Mouse (Mus musculus) lung, adult 2 months (tissue): ENCODE measurements around the gene Polr3h. TPM values are rescaled to one million over a fixed set of nuclear protein-coding genes. Genes with fewer than 3 reads are reported as not detected.

Experiments
- DNase-seq: peaks from one replicate; pipeline ENCODE4 v3.0.0; 2022
- H3K4me1 ChIP-seq: fragments of 200-500 bp; 2 replicates; pipeline ENCODE4 v1.6.1; 2011; ENCODE audit warnings: low read length; ENCODE audit not compliant: control insufficient read depth, insufficient read depth
- H3K4me3 ChIP-seq: fragments of 200-500 bp; replicated peaks from 2 replicates; pipeline ENCODE3; 2011; ENCODE audit warnings: low read depth, mild to moderate bottlenecking, control low read depth, low read length; ENCODE audit errors: extremely low read depth
- CTCF ChIP-seq: fragments of 200-500 bp; IDR thresholded peaks from 2 replicates; pipeline ENCODE4 v1.5.1; 2011; ENCODE audit warnings: mild to moderate bottlenecking, low read length, control low read depth; ENCODE audit not compliant: insufficient read depth
- POLR2A ChIP-seq: fragments of 200-500 bp; IDR thresholded peaks from 2 replicates; pipeline ENCODE4 v1.6.1; 2011; ENCODE audit warnings: low read depth, mild to moderate bottlenecking, control low read depth, low read length, borderline replicate concordance; ENCODE audit errors: extremely low read depth
- WGBS: fragments of 180-500 bp; shearing (Covaris S2); methylation state at CpG from one replicate; pipeline ENCODE4 v1.1.7; 2018; 5-methylcytosine and 5-hydroxymethylcytosine counted together
- polyA plus RNA-seq: library from polyadenylated mRNA; depleted of rRNA; stranded (reverse); fragments of >200 nt; gene quantifications from 2 replicates; pipeline ENCODE4 v1.2.3, GENCODE M21; 2012; rRNA removed

Polr3h gene
- polyA plus RNA-seq, 1 experiment, result 11.8 TPM

DNA sequence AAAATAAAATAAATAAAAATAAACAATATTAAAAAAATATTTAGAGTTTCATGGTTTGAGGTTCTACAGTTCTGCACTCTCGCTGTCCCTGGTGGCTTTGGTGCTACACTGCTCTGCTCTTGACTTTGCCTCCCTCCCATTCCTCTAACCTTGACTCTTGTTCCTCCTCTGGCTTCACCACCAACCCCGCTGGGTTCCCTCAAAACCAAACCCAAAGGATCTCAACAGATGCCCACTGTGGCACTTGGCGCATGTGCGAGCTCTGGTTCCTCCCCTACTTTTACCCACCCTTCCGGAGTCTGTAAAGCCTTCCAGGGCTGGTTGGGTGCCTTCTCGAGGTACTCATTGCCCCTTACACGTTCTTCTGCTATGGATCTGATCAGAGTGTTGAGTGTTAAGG, 83.8 kb downstream of the Polr3h start:
- no peak for DNase-seq
- no peak for TF ChIP-seq CTCF
- no peak for TF ChIP-seq POLR2A
- 82% methylated on average over 7 of the region's 7 CpGs for WGBS
- no peak overlapping the region for H3K4me3 ChIP-seq
- H3K4me1 ChIP-seq, result peaks cover 6% of the 10 kb centered on the region

DNA sequence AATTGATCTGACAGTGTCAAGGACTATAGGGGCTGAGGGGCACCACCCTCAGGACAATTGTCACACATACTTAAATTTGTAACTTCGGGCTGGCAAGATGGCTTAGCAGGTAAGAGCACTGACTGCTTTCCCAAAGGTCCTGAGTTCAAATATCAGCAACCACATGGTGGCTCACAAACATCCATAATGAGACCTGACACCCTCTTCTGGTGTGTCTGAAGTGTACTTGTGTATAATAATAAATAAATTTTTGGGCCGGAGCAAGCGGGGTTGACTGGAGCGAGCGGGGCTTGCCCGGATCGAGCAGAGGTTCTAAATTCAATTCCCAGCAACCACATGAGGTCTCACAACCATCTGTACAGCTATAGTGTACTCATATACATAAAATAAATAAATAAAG, 85.7 kb downstream of the Polr3h start:
- Histone ChIP-seq H3K4me3 (no peak overlapping the region), H3K4me1 (peaks cover 8% of the 10 kb centered on the region)
- WGBS, result 55% methylated on average over 7 of the region's 7 CpGs
- TF ChIP-seq CTCF, result no peak
- no peak for TF ChIP-seq POLR2A
- no peak for DNase-seq

DNA sequence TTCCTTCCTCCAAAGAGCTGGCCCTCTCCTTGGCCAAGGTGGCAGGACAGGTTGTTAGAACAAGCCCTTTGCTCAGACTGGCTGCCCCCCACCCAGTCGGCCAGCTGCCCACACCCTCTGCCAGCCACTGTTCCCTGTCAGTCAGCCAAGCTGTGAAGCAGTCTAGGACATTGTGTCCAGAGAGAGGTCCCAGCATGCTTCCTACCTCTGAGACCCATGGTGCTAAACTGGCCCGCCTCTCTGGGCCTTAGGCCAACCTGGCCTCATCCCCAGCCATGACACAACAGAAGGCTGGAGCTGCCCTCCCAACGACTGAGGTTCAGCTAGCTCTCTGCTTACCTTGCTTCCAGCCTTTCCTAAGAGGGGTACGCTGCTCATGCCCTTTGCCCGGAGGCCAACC, 86.4 kb downstream of the Polr3h start:
- DNase-seq, result peak; percentile 82
- TF ChIP-seq CTCF (no peak), POLR2A (peak; percentile 56; the same call in 1 of the 2 replicates)
- no peak overlapping the region for H3K4me3 ChIP-seq
- 29% methylated on average over 5 of the region's 5 CpGs for WGBS
- peaks cover 8% of the 10 kb centered on the region for H3K4me1 ChIP-seq

DNA sequence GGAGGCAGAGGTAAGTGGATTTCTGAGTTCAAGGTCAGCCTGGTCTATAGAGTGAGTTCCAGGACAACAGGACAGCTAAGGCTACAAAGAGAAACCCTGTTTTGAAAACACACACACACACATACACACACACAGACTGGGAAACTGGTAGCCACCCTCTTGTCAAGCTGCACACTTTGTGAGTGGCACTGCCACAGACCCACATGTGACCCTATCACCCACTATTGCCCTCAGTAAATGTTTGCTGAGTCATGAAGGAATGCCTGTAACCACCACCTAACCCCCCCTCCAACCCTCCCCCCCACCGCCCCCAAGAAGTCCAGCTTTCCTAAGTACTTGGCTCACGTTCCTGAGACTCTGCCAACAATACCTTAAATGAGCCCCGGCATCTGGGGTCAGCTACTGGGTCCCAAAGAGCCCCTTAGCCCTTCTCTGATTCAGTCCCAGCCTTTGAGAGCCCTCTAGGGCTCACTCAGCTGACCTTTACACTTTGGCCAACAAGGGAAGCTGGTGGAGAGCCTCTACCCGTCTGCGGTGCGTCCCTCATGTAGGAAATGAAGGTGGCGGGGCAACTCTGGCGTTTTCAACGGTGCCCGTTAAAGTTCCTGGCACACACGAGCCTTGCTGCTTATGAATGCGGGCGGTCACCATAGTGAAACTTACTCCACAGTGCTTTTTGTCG, 87.3 kb downstream of the Polr3h start:
- peaks cover 8% of the 10 kb centered on the region for H3K4me1 ChIP-seq
- no peak for TF ChIP-seq CTCF
- TF ChIP-seq POLR2A, result no peak
- peak; percentile 46 for DNase-seq
- WGBS, result 43% methylated on average over 14 of the region's 14 CpGs
- H3K4me3 ChIP-seq, result no peak overlapping the region

Other genes with a start within 250 kb of the Polr3h start
- 3.5 and 6.5 TPM in 2 replicates for gene Chadl, start 229.0 kb downstream of the Polr3h start, polyA plus RNA-seq
- 47.5 and 52.4 TPM in 2 replicates for gene Zc3h7b, start 181.2 kb downstream of the Polr3h start, polyA plus RNA-seq
- gene Rangap1, start 180.7 kb downstream of the Polr3h start, polyA plus RNA-seq, result 19.7 and 26.5 TPM in 2 replicates
- gene Tef, start 123.8 kb downstream of the Polr3h start, polyA plus RNA-seq, result 95.4 and 99.7 TPM in 2 replicates
- 35.8 and 39.0 TPM in 2 replicates for gene Tob2, start 67.4 kb downstream of the Polr3h start, polyA plus RNA-seq
- 23.6 and 34.4 TPM in 2 replicates for gene Phf5a, start 54.3 kb downstream of the Polr3h start, polyA plus RNA-seq
- 147 and 242 TPM in 2 replicates for gene Aco2, start 53.9 kb downstream of the Polr3h start, polyA plus RNA-seq
- 8.0 and 9.7 TPM in 2 replicates for gene Csdc2, start 10.5 kb upstream of the Polr3h start, polyA plus RNA-seq
- gene Pmm1, start 34.7 kb upstream of the Polr3h start, polyA plus RNA-seq, result 35.6 and 41.0 TPM in 2 replicates
- gene 1700029P11Rik, start 54.3 kb upstream of the Polr3h start, polyA plus RNA-seq, result not detected in 2 replicates
- gene Xrcc6, start 61.6 kb upstream of the Polr3h start, polyA plus RNA-seq, result 11.5 and 13.3 TPM in 2 replicates
- gene Desi1, start 107.6 kb upstream of the Polr3h start, polyA plus RNA-seq, result 24.0 and 31.1 TPM in 2 replicates
- 54.7 and 56.6 TPM in 2 replicates for gene Snu13, start 121.4 kb upstream of the Polr3h start, polyA plus RNA-seq
- not detected in 2 replicates for gene 4930407I10Rik, start 132.9 kb upstream of the Polr3h start, polyA plus RNA-seq
- gene Mei1, start 143.8 kb upstream of the Polr3h start, polyA plus RNA-seq, result not detected in 2 replicates
- gene Ccdc134, start 201.7 kb upstream of the Polr3h start, polyA plus RNA-seq, result 7.9 and 10.9 TPM in 2 replicates
- 261 and 292 TPM in 2 replicates for gene Srebf2, start 220.9 kb upstream of the Polr3h start, polyA plus RNA-seq